Comparison of ENCODE assay signal across 26 mouse cellular contexts in genomic region chr3:28652574-28652973, GRCm38 (mm10). TPM values are rescaled to one million over a fixed set of nuclear protein-coding genes. Genes with fewer than 3 reads are reported as not detected.
A peak's percentile ranks its signal among the peaks of the same experiment; 100 is the strongest.
DNase-seq lines count a peak whose midpoint lies in the region; ATAC-seq and TF ChIP-seq lines count a peak whose summit lies in the region.
"Had no signal": no experiment of that assay in that cellular context is flagged by ENCODE, and none has a peak within 500 bp of the region (broad histone marks: within the 10 kb centered on the region; RNA-seq: fewer than 3 reads in every experiment).

No protein-coding gene starts in this region.

- intact Hi-C loops in left cerebral cortex, postnatal 4 days (cut with DNase I), result no loop called here

- ATAC-seq in neural tube, embryonic 13.5 days (ENCODE audit: low read depth), result no peak
- no peak for ATAC-seq in neural tube, embryonic 15.5 days (ENCODE audit: low FRiP score)
- ATAC-seq: CD4-positive, CD25-positive, alpha-beta regulatory T cell, adult 4 months; forebrain, embryonic 13.5 days; forebrain, embryonic 15.5 days; forebrain, postnatal 0 days; Patski had no signal

- no peak overlapping the region for H3K4me3 ChIP-seq in neural tube, embryonic 13.5 days
- H3K4me3 ChIP-seq in neural tube, embryonic 15.5 days (replicated peaks), result no peak overlapping the region
- H3K4me3 ChIP-seq in ES-E14 (ENCODE audit: insufficient read depth in 1 of 2, low read depth in 1 of 2, low read length in 2 of 2, poor library complexity in 1 of 2, severe bottlenecking in 1 of 2), result no peak overlapping the region
- H3K4me3 ChIP-seq: embryonic facial prominence, embryonic 10.5 days; embryonic facial prominence, embryonic 12.5 days; forebrain, embryonic 13.5 days; forebrain, embryonic 15.5 days had no signal

- no peaks in the 10 kb centered on the region for H3K27me3 ChIP-seq in neural tube, embryonic 13.5 days
- no peaks in the 10 kb centered on the region for H3K27me3 ChIP-seq in neural tube, embryonic 15.5 days (replicated peaks)
- H3K27me3 ChIP-seq: CH12.LX; embryonic facial prominence, embryonic 12.5 days; forebrain, embryonic 13.5 days; forebrain, embryonic 15.5 days; Patski had no signal

- DNase-seq in ES-CJ7 (ENCODE audit: low read depth, low spot score) (peak; percentile 90), ES-E14 (ENCODE audit: low read depth, low spot score) (peak; percentile 74), WW6 (ENCODE audit: low read depth, low spot score) (peak; percentile 50)
- DNase-seq in cerebellum, adult 8-10 months, result no peak
- DNase-seq in left cerebral cortex, postnatal 4 days, result no peak
- no peak for DNase-seq in ovary, postnatal 10 days (ENCODE audit: low spot score)
- DNase-seq: adrenal gland, adult 2 months; adrenal gland, postnatal 10 days; adrenal gland, postnatal 25 days; cerebellum, adult 11 months; cerebellum, adult 18-20 months; cerebellum, adult 9-10 months; cerebellum, postnatal 10 days; cerebellum, postnatal 25 days; forebrain, postnatal 0 days had no signal

- H3K9ac ChIP-seq in neural tube, embryonic 13.5 days, result no peak overlapping the region
- no peak overlapping the region for H3K9ac ChIP-seq in neural tube, embryonic 15.5 days (replicated peaks)
- H3K9ac ChIP-seq in ES-E14 (ENCODE audit: insufficient read depth, low read depth, low read length, poor library complexity, severe bottlenecking), result no peak overlapping the region
- H3K9ac ChIP-seq: embryonic facial prominence, embryonic 12.5 days; forebrain, embryonic 13.5 days; forebrain, embryonic 15.5 days; forebrain, postnatal 0 days had no signal

- peaks cover 8% of the 10 kb centered on the region; the same call in 1 of the 2 replicates for H3K4me1 ChIP-seq in neural tube, embryonic 13.5 days (replicated peaks)
- no peaks in the 10 kb centered on the region for H3K4me1 ChIP-seq in neural tube, embryonic 15.5 days
- peaks cover 0 to 4% of the 10 kb centered on the region in 2 experiments; a peak in 1 of 4 replicates for H3K4me1 ChIP-seq in ES-E14 (ENCODE audit: control insufficient read depth in 2 of 2, insufficient read depth in 2 of 2, low read length in 2 of 2, poor library complexity in 1 of 2)
- H3K4me1 ChIP-seq: embryonic facial prominence, embryonic 10.5 days; embryonic facial prominence, embryonic 12.5 days; forebrain, embryonic 13.5 days; forebrain, embryonic 15.5 days had no signal

- peak overlapping the region; percentile 43 for H3K27ac ChIP-seq in neural tube, embryonic 13.5 days (replicated peaks)
- H3K27ac ChIP-seq in neural tube, embryonic 15.5 days (replicated peaks), result no peak overlapping the region
- no peak overlapping the region for H3K27ac ChIP-seq in ES-E14 (ENCODE audit: insufficient read depth, low read depth, low read length, poor library complexity, severe bottlenecking)
- H3K27ac ChIP-seq: embryonic facial prominence, embryonic 10.5 days; embryonic facial prominence, embryonic 12.5 days; forebrain, embryonic 13.5 days; forebrain, embryonic 15.5 days had no signal

- H3K9me3 ChIP-seq in neural tube, embryonic 13.5 days, result no peaks in the 10 kb centered on the region
- H3K9me3 ChIP-seq in neural tube, embryonic 15.5 days (replicated peaks), result no peaks in the 10 kb centered on the region
- H3K9me3 ChIP-seq in ES-E14 (ENCODE audit: control insufficient read depth, insufficient read depth, low read depth, low read length), result no peaks in the 10 kb centered on the region
- H3K9me3 ChIP-seq: embryonic facial prominence, embryonic 10.5 days; embryonic facial prominence, embryonic 12.5 days; forebrain, embryonic 13.5 days; forebrain, embryonic 15.5 days; G1E had no signal

- H3K36me3 ChIP-seq in neural tube, embryonic 13.5 days, result peaks cover 81% of the 10 kb centered on the region
- peaks cover 76% of the 10 kb centered on the region for H3K36me3 ChIP-seq in neural tube, embryonic 15.5 days
- H3K36me3 ChIP-seq in ES-E14 (ENCODE audit: control insufficient read depth, insufficient read depth, low read length, poor library complexity, severe bottlenecking), result no peaks in the 10 kb centered on the region
- H3K36me3 ChIP-seq: embryonic facial prominence, embryonic 12.5 days; G1E had no signal

- no peak overlapping the region for H3K4me2 ChIP-seq in neural tube, embryonic 13.5 days
- no peak overlapping the region for H3K4me2 ChIP-seq in neural tube, embryonic 15.5 days
- H3K4me2 ChIP-seq: embryonic facial prominence, embryonic 12.5 days; forebrain, embryonic 13.5 days; forebrain, embryonic 15.5 days had no signal

- in situ Hi-C loops in ES-E14 (cut with MboI; ENCODE audit: low sequenced_read_pairs in 2 of 2, unreplicated experiment in 2 of 2), result no loop called here

- WGBS in neural tube, embryonic 13.5 days, result 53% methylated on average over 3 of the region's 3 CpGs
- WGBS in neural tube, embryonic 15.5 days, result 61% methylated on average over 3 of the region's 3 CpGs

TF ChIP-seq in ES-E14, 5 proteins besides CTCF, POLR2A, EP300 and RAD21:
- no peak for TF ChIP-seq MAFK (IDR thresholded peaks at IDR 0.05; ENCODE audit: insufficient read depth, low read depth, low read length)
- peak; percentile 92 for TF ChIP-seq ZNF384 (IDR thresholded peaks at IDR 0.05; ENCODE audit: low read depth, low read length)

RNA-seq across cellular contexts. Expression of gene Slc2a2, which starts 45.1 kb away (rescaled TPM):
- 0.15 TPM in 1 of 2 replicates, not detected in the other for polyA plus RNA-seq in neural tube, embryonic 13.5 days (2015; fragmentation: Nextera tagmentation; extraction: Ambion mirVana)
- 0.10 and 0.11 TPM in 2 replicates for polyA plus RNA-seq in neural tube, embryonic 15.5 days (2015; fragmentation: Nextera tagmentation; extraction: Ambion mirVana)
- total RNA-seq in ES-E14 (2012; rRNA removed), result not detected in 2 replicates
- not detected for total RNA-seq in left cerebral cortex, postnatal 4 days (2021)
- total RNA-seq: adrenal gland, postnatal 25 days; CH12.LX; forebrain, postnatal 0 days had no signal
- polyA plus RNA-seq: CD4-positive, CD25-positive, alpha-beta regulatory T cell, adult 4 months; embryonic facial prominence, embryonic 14.5 days; forebrain, postnatal 0 days had no signal

Comparison
In these comparisons a context has a peak if more than half of its experiments do, and no peak if none do; other contexts are left out.
1. DNase-seq: peak in ES-CJ7 (single experiment), ES-E14 (single experiment) and WW6 (single experiment); none in cerebellum, adult 8-10 months (single experiment), left cerebral cortex, postnatal 4 days (single experiment) and ovary, postnatal 10 days (single experiment).